Mouse (Mus musculus): ENCODE data around the gene Olfr1410. TPM values are rescaled to one million over a fixed set of nuclear protein-coding genes. Genes with fewer than 3 reads are reported as not detected.
A peak's percentile ranks its signal among the peaks of the same experiment; 100 is the strongest.

Gene Olfr1410
- not detected for total RNA-seq (2021)
- long read RNA-seq, experiment 1 = 0 reads
- long read RNA-seq, experiment 2 = 0 reads

DNA sequence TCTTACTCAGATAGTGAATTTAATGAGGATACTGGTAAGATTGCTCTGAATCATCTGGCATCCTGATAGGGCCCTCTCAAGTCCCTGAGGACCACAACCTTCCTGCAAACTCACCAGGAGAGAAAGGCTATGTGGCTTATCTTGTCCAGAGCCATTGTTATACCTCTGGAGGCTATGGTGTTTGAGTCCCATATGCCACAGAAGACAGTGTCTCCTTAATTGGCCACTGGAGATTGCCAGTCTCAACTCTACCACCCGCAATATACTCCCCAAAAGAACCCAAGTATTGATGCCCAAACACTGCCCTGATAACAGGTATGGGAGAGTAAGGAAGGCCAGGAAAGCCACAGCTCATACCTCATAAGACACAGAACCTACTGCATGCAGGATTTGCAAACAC lies at the start of gene Olfr1410:
Gene Olfr1410, plus strand, starts transcription at position 301 of the 400 bp plus-strand sequence.
- no peak for DNase-seq (ENCODE audit: low spot score)

DNA sequence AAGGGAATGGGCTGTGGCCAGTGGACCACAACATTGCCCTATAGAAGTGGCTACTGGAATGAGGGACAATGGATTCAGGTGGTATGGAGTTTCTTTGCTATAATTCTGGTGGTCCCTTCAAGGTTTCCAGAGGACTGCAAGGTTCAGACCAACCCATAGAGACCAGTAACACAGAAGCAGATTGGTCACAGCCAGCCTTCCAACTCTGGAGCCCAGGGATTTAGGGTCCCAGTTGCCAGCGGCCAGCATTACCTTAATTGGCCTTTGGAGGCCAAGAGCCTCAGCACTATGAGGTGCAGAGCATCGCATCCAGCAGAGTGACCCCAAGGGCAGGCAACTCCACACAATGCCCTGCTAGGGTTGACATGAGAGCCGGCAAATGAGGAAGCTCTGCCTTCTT lies 34.6 kb upstream of the Olfr1410 start, which contains the start of gene Olfr1413:
Gene Olfr1413, plus strand, starts transcription at position 301 of the 400 bp plus-strand sequence.
- DNase-seq (ENCODE audit: low spot score) = no peak

DNA sequence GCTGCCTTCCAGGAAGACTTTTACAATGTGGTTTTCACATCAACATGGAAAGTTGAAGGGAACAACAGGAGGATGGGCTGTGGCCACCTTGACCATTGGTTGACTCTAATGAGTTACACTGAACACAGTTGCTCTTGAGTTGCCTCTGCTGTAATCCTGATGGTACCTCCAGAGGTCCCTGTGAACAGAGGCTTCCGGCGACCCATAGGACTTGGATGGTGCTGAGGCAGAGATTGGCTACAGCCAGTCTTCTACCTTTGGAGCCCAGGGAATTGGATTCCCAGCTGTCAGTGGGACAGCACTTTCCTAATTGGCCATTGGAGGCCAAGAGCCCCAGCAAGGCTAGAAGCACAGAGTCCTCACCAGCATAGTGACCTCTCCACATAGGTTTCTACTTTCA lies 20.1 kb upstream of the Olfr1410 start, which contains the start of gene Olfr1412:
Gene Olfr1412, plus strand, starts transcription at position 301 of the 400 bp plus-strand sequence.
- no peak for DNase-seq (ENCODE audit: low spot score)

DNA sequence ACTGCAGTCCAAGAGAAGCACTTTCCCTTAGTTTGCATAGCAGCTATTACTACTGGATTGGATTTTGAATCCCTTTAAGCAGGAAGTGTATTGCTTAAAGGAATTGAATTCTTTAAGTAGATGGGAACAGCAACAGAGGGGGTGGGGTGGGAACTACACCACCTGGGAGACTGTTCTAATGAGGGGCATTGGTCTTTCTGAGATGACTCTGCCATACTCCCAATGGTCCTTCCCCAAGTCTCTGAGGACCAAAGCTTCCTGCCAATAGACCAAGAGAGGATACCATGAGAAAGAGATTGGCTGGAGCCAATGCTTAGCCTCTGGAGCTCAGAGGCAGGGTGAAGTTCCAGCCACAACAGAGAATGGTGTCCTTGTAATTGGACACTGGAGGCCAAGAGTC lies 11.5 kb upstream of the Olfr1410 start, which contains the start of gene Olfr1411:
Gene Olfr1411, plus strand, starts transcription at position 301 of the 400 bp plus-strand sequence.
- no peak for DNase-seq (ENCODE audit: low spot score)

DNA sequence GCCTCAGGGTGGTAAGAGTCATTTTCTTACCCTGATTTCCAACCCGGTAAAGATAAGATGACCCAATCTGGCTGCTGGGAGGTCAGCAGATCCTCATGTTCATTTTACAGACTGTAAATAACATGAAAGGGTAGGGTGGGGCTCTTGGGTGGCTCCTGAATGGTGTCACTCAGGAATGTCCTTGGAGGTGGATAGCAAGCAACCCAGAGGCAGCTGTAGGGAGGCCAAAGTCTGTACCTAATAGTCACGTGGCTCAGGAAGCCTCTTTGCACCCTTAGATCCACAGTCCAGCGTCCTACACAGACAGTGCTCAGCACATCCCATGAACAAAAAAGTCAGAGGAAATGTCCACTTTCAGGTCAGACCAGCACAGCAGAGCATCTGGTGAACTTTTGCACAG lies 9.6 kb upstream of the Olfr1410 start:
- DNase-seq (ENCODE audit: low spot score) = no peak

DNA sequence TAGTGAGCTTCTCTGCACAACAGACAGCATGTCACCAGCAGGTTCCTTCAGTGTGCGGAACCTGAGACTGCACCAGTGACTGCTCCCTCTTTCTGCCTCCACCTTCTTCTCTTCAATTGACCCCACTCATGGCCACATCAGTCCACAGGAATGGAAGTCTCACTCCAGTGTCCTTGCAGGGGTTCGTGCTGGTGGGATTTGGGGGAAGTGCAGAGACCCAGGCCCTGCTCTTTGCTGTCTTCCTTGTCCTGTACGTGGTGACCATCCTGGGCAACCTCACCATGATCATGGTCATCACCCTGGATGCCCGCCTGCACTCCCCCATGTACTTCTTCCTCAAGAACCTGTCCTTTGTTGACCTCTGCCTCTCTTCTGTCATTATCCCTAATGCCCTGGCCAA lies 2.1 kb downstream of the Olfr1410 start:
- no peak for DNase-seq (ENCODE audit: low spot score)

DNA sequence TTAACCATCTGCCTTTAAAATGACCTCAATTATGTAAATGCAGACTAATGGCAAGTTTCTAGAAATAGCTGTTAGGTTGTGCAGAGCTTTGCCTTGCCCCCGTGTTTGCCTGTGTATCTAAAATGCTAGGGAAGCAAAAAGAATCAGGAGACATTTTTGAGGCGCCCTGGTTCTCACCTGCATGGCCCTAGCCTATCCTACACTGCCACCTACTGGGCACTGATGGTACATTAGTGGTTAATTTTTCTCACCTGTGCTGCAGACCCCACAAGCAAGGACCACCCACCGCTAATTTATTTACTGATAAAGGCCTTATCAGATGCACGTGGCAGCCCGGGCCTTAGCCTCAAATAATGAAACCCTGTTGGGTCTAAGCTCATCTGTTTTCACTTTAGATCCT lies 5.4 kb downstream of the Olfr1410 start:
- peak; percentile 39 for DNase-seq (ENCODE audit: low spot score)

DNA sequence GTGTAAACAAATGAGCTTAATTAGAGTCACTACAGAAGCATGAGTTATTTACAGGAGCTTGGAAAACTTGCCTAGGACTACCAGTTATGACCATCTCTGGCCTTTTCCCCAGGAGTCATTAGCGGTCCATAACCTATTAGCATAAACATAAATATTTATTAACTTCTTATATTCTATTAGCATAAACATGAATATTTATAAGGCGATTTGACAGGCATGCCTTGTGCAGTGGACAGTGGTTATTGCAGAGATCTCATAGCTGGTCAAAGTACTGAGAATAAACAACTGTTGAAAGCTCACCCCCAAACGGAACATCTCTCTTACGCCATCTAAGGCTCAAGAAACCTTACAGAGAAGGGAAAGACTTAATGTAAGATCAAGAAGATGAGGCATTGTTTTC lies 7.6 kb downstream of the Olfr1410 start:
- DNase-seq (ENCODE audit: low spot score) = no peak

DNA sequence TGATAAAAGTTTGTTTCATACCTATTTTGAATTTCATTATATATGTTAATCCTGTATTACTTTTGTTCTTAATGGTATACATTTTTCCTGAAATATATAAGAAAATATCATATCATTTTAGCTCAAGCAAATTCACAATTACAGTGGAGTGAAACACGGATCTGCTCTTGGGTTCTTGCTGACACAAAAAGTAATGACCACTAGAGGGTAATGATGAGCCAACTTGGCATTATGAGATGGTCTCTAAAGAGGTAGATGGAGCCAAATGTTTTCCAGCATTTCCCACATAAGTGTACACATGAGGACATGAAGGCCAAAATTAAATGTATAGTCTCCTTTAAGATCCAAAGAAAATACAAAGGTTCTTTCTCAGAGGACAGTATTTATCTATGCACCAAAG lies 8.9 kb downstream of the Olfr1410 start:
- DNase-seq (ENCODE audit: low spot score) = no peak

DNA sequence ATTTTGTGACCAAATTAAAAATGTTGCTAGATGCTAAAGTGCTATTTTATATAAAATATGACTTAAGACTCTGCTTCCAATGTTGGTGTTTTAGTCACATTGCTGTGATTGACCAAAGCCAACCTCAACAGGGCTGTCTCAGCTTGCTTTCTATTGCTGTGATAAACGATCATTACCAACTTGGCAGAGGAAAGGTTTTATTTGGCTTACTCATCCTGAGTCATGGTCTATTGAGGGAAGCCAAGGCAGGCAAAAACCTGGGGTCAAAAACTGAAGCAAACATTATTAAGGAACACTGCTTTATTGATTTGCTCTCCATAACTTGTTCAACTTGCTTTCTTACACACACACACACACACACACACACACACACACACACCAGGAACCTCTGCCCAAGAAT lies 10.5 kb downstream of the Olfr1410 start:
- no peak for DNase-seq (ENCODE audit: low spot score)

DNA sequence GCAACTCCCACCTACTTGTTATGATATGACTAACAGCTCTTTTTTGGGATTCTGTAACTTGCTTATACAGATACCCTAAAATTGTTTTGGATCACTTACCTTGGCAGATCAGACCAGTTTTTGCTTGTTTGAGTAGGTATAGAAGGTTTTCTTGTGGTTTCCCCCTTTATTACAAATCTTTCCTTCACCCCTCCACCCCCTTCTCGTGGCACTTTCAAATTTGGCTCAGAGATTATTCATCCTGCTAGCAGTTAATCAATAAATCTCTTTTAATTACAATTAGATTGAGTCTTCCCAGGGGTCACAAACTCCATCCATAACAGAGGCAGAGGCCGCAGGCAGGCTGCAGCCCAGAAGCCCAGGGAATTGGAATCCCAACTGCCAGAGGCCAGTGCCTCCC lies 11.9 kb downstream of the Olfr1410 start, which contains the start of gene Olfr12:
Gene Olfr12, plus strand, starts transcription at position 301 of the 400 bp plus-strand sequence.
- no peak for DNase-seq (ENCODE audit: low spot score)

DNA sequence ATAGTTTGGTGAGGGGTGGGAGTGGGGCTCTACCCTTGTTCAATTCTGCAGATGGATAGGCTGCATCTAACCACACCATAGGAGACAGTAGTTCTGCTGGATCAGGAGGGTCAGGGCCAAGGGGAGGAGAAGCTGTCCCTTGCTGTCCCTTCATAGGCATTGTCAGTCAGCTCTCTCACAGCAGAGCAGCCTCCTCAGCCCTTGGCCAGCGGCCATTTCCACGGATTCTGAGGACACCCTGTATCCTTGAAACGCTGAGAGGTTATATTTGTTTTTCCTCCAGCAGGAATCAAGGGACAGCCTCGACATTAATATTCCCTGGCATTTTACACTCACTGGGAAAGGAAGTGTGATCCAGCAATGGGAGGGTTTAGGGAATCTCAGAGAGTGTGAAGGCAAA lies 12.8 kb downstream of the Olfr1410 start:
- DNase-seq (ENCODE audit: low spot score) = no peak

DNA sequence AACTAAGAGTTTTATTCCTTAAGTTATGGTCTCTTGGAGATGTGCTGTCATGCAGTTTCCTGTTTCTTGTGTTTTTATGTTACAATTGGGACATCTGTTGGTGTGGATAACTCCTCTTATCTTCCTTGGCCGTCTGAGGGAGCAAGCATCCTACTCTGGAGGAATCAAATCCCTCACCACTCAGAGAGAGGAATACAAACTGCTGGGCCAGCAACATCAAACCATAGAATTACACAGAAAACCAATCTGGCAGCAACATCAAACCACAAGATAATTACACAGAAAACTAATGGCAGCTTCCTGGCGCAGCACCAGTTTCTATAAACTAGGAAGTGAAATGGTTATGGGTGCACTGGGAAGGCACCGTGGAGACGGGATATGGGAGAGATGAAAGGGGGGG lies 22.6 kb downstream of the Olfr1410 start:
- no peak for DNase-seq (ENCODE audit: low spot score)

DNA sequence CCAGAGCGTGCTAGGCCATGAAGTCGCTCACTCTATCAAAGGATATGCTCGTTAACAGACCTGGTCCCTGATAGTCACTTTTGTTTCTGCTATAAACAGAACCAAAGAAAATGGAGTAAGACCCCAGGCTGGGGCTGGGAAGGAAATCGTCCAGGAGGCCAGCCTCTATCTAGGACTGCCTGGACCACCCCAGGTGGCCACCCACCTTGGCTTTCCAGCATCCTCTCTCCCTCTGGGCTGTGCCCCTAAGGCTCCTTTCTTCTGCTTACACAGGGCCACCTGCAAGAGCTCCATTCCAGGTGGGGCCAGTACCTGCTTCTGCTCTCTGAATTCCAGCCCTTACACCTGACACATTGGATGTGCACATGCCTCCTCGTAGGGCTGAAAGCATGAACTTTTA lies 26.6 kb downstream of the Olfr1410 start:
- no peak for DNase-seq (ENCODE audit: low spot score)

DNA sequence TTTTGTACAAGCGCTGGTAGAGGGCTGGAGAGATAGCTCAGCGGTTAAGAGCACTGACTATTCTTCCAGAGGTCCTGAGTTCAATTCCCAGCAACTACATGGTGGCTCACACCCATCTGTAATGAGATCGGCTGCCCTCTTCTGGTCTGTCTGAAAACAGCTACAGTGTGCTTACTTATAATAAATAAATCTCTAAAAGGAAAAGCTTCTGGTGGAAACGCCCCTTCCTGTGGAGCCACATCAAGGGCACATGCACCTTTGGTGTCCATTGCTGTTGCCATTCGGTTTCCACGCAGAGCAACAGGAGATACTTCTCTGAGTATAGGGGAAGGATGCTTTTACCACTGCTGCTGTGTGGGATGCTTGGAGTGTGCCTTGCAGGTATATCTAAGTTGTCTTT lies 27.4 kb downstream of the Olfr1410 start:
- DNase-seq (ENCODE audit: low spot score) = no peak

DNA sequence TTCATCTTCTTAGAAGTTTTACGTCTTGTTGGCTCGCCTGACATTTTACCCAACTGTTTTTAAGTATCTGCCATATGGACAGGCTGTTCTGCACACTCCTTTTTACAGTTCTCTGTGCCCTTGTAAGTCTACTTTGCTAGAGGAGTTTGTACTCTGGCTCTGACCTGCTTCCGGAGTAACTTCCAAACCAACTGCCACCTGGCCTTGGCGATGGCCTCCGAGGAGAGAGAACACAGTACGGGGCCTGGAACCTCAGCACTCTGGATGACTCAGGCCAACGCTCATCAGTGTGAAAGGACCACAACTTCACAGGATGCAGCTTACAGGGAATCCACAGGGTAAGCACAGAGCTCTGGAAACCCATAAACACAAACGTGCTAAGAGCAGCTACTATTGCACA lies 28.1 kb downstream of the Olfr1410 start:
- DNase-seq (ENCODE audit: low spot score) = no peak

DNA sequence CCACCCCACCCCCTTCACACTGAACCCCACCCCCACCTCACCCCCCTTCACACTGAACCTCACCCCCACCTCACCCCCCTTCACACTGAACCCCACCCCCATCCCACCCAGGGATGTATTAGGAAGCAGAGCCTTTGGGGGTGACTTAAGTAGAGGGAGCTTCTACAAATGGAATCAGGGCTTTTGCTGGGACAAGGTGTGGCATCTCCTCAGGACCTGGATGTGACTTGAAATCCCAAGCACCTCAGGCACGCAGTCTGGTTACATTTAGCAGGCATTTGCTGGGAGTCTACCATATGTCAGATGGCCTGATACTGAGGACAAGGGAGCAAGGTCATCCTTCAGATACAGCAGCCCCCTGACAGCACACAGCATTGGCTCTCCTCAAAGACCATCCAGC lies 29.0 kb downstream of the Olfr1410 start:
- DNase-seq (ENCODE audit: low spot score) = no peak

DNA sequence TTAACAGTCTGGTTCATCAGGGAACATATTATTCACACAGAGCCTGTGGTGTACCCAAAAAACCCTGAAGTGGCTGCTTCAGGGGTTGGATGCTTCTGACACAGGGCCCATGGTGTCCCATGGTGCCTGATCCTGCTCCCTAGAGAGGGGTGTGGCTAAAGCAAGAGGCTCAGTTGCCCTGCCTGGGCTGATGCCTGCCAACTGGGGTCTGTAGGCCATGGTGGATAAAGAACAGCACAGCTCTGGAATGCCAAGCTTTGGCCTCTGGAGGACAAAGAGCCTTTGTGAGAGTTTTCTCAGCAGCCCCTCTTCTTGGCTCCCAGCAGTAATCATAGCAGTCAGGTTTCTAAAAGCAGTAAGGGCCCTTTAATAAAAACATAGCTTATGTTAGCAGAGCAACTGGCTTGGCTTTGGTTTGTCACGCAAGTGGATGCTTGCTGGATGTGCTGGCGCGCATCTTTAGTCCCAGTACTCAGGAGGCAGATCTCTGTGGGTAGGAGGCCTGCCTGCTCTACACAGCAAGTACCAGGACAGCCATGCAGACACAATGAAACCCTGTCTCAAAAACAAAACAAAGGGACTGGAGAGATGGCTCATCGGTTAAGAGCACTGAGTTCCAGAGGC lies 29.5 kb downstream of the Olfr1410 start:
- no peak for DNase-seq (ENCODE audit: low spot score)

DNA sequence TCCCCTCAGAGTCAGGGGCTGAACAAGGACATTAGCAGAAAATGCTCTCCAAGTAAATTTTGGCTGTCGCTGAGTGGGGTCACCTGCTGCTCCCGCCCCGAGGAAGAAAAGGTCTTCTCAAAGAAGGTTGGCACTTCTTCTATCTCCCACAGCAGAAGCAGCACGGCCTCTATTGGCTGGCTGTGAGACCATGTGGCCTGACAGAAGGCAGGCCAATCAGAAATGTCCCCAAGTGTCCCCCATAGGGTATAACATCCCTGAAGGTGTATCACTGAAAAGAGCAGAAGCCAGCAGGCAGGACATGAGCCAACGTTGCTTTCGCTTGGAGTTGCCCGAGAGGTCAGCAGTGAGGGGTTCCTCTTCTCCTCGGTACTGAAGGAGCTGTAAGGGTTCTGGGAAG lies 30.4 kb downstream of the Olfr1410 start:
- no peak for DNase-seq (ENCODE audit: low spot score)

DNA sequence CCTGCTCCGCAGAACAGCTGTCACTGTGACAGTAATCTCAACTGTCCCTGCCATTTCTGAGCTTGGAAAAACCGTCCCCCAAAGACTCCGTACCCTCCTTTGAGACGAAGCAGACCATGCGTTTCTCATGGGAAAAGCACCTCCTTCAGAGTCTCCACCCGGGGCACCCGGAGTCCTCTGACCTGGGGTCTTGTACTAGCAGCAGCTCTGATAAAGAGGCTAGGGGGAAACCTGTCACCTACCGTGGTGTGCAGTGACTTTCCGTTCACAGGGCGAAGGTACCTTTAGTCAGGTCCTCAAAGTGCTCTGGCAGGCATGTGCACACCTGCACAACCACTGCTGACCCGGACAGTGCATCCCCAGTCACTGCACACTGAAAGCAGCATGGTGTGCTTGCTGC lies 31.1 kb downstream of the Olfr1410 start:
- no peak for DNase-seq (ENCODE audit: low spot score)

DNA sequence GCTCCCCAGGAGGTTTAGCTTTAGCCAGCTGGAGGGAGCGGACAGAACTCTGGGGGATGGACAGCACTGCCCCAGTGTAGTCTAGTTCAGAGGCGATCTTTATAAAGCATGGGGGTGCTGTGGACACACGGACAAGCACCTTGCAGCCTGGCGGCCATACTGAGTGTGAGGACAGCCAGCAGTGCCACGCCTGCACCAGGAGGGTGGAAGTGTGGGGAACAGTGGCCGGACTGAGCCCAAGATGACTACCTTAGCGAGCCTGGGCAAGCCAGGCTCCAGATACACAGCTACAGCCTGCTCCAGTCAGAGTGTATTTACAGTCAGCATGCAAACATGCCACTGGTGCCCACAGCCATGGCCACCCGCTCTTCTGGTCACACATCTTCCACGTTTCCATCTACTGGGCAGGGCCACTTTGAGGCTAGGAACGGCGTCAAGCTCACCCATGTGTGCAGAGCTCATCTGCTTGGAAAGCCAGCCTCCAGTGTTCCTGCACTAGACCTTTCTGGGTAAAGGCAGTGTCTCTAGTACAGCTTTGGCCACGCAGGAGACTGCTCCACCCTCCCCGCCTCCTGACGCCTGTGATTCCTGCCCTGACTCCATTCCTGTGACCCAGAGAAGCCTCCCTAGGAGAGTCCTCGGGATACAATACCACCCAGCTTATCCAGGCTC lies 32.1 kb downstream of the Olfr1410 start:
- DNase-seq (ENCODE audit: low spot score) = no peak

DNA sequence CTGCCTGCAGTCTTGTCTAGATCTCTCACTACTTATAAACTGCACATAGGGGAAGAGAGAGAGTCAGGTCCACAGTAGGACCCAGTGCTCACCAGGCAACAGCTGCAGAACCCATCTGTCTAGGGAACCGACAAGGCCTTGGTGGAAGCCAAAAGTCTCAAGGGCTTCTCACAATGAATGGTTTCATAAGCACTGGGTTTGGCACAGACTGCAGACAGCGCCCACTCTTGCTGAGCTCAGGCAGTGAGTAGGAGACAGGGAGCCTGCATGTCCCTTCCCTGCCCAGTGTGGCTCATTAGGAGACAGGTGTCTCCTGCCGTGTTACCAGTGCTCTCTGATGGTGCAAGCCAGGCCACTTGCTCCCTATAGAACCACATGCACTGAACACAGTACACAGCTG lies 32.6 kb downstream of the Olfr1410 start:
- DNase-seq (ENCODE audit: low spot score) = no peak

DNA sequence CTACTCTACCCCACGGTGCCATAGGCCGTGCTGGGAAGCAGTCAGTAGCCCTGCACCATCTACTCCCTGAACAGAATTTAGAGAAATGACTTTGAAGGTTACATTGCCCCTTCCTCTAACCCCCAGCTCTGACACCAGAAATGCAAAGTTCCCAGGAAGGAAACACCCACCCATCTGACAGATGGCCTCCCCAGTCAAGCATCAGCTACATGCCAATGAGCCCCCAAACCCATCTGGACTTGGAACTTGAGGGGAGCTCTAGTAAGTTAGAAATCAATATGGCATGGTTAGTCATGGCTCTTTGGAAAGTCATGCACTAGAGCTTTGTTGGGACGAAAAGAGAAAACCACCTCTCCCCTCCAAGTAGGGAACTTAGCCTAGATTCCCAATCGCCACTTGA lies 33.2 kb downstream of the Olfr1410 start:
- DNase-seq (ENCODE audit: low spot score) = no peak
